Mouse (Mus musculus): ENCODE data around the gene Sec1.

Gene Sec1

DNA sequence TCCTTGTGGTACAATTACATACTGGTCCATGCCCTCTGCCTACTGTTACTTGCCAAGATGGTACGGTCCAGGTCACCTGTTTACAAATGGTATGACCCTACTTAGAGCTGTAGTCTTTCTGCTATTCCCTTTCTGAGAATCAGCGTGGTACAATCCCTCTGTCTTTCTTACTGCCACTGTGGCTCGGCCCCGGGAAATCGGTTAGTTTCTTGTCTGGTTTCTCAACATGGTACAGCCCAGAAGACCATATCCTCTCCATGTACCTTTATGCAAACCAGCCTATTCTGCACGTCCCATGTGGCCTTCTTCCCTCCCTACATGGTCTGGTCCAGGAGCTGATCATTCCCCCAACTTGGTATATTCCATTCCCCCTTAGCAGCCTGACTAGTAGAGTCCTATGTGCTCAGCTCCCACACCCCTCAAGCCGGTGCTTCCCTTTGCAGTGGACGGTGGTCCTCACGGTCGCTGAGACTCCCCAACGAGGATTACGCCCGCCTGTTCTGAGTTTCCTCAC, 9.9 kb upstream of the Sec1 start:
- DNase-seq, result peak; percentile 91

DNA sequence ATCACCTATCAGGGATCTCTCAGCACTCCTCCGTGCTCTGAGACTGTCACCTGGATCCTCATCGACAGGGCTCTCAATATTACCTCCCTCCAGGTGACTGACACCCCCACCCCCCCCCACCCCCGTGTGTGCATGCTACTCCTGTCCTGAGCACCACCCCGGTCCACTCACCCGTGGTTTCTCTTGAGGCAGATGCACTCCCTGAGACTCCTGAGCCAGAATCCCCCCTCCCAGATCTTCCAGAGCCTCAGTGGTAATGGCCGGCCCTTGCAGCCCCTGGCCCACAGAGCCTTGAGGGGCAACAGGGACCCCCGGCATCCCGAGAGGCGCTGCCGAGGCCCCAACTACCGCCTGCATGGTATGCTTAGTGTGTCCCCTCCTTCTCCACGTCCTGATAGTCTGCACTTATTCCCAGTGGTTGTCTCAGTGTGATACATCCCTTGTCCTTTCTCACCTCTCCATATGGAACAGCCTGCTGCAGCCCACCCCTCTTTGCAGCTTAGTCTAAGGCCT, 9.4 kb upstream of the Sec1 start:
- DNase-seq, result peak; percentile 63

DNA sequence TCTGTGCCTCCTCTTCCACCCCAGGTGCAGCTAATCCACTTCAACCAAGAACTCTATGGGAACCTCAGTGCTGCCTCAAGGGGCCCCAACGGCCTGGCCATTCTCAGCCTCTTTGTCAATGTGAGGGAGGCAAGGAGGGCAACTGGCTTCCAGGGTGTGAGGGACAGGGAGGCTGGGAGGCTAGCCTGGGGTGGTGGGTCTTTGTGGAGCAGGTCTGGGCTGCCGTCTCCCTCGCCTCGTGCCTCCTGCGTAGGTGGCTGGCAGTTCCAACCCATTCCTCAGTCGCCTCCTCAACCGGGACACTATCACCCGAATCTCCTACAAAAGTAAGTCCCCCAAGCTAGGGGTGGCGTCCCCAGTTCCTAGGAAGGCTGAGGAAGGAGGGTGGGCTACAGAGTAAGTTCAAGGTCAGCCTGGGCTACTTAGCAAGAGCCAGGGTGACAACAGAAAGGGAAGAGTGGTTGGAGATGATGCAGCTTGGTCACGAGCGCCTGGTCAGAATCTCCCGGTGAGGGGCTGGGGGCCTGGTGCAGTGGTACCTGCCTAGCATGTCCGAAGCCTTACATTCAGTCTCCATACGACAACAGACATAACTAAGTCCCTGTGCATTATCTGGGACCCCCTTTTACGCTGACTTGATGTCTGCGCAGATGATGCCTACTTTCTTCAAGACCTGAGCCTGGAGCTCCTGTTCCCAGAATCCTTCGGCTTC, 8.8 kb upstream of the Sec1 start:
- DNase-seq, result no peak

DNA sequence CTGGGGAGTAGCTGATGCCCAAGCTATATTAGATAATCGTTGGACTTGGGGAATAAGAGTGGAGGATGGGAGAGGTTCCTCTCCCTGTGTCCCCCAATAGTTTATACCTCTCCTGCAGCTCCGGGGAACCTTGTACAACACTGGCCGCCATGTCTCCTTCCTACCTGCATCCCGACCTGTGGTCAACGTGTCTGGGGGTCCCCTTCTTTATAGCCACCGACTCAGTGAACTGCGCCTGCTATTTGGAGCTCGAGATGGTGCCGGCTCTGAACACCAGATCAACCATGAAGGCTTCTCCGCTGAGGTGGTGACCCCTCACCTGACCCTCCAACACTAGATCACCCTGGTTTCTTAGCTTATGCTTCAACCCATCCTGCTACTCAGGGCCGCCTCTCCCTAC, 8.1 kb upstream of the Sec1 start:
- DNase-seq, result no peak

DNA sequence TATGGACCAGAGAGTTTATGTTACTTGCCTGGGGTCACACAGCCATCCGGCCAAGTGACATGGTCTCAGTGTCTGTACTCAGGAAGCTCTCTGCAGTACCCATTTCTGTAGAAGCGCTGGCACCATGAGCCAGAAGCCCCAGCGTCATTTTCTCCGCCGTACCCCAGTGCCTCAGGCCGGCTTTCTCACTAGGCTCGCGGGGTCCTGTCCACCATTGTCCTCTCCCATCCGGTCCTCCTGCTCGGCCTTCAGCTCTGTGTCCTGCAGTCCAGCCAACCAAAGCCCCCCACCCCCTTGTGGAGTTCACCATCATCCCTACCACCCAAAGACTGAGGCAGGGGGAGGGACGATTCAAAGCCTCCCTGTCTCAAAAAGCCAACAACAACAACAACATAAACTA, 7.4 kb upstream of the Sec1 start:
- DNase-seq, result no peak

DNA sequence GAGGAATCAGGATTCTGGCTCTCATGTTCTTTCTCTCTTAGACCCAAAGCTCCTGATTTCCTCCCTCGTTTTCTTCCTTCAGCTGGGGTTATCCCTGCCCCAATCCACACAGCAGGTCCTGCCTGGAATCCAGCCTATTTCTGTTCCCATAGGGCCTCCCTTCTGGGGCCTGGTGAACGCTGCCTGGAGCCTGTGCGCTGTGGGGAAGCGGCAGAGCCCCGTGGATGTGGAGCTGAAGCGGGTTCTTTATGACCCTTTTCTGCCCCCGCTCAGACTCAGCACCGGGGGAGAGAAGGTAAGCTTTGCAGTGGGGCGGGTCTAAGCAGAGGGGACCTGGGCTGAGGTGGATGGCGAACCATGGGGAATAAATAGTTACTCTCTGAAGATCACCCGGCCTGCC, 6.9 kb upstream of the Sec1 start:
- no peak for DNase-seq

DNA sequence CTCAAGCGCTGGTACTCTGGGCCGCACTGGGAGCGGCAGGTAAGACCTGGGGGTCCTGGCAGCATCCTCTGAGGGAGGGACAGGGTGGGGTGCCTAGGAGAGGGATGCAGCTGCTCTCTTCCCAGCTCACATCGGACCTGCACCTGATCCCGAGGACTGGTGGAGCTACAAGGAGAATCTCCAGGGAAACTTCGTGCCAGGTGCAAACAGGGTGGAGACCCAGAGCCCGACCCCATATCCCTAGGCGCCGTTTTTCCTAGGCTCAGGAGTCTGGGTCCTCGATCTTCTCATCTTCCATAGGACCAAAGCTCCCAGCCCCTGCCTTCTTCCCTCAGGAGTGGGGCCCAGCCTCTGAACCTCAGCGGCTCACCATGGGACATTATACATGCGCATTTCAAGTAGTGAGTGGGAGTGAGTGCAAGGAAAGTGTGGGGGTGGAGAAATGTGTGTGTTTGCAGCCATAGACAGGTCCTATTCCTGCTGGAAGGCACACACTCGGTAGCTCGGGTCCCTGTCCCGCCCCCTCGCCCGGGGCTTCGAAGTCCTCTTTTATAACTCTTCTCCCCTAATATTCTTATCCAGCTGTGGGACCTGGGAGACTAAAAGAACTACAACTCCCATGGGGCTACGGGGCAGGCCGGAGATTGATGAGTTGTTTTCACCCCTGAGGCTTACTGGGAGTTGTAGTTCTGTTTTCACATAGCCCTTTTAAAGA, 6.3 kb upstream of the Sec1 start:
- DNase-seq, result peak; percentile 85

DNA sequence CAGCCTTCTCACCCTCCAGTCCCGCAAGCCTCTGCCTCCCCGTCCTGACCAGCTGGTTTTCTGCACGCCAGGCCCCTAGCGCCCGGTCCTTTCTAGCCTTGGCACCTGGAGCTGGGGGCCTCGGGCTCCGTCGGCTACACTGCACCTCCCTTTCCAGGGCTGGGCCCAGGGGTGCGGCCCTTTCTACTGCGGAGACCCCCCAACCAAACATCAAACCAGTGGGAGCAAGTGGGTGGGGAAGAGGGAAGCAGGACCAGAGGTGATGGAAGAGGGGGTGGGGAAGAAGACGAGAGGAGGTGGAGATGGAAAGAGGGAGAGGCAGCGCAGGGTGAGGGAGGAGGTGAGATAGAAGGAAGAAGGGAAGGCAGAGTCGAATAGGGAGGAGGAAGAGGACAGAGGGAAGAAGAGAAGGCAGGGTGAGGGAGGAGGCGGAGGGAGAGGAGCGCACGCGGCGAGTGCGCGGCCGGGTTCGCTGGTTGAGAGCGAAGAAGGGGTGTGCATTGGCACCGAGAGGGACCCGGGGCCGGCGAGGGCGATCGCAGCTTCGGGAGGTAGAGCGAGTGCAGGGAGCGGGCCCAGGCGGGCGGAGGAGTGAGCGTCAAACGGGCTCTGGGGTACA, 5.4 kb upstream of the Sec1 start, which contains the start of gene Car11:
TSS of gene Car11 (plus strand) at position 321 of the 619 bp plus-strand sequence.
- no peak for DNase-seq

DNA sequence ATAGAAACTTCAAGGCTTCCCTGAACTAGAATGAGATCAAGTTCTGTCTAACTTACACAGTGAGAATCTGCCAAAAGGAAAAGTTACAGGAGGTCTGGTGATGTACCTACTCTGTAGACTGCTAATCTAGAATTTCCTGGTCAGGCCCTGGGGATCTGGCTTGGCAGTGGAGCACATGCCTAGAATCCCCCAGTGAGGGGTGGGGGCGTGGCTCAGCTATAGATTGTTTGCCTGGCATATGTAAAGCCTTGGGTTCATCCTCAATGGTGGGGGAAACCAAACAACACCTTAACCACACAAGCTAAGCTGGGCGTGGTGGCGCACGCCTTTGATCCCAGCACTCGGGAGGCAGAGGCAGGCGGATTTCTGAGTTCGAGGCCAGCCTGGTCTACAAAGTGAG, 3.7 kb upstream of the Sec1 start:
- DNase-seq, result no peak

DNA sequence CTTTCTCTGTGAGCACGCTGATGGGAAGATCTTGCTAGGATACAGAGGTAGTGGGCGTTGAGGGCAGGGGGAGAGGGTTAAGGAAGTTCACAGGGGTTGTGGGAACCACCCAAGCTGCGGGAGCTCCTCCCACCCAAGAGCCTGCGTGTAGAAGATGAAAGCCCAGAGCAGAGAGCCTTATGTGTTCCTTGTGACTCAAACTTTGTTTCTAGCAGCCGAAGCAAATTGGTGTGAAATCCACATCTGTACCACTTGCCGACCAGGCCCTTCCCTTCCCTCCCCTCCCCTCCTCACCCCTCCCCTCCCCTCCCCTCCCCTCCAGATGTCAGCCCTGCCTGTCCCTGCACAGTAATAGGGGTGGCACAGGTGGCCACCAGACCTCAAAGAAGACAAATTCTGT, 896 bp upstream of the Sec1 start:
- no peak for DNase-seq

DNA sequence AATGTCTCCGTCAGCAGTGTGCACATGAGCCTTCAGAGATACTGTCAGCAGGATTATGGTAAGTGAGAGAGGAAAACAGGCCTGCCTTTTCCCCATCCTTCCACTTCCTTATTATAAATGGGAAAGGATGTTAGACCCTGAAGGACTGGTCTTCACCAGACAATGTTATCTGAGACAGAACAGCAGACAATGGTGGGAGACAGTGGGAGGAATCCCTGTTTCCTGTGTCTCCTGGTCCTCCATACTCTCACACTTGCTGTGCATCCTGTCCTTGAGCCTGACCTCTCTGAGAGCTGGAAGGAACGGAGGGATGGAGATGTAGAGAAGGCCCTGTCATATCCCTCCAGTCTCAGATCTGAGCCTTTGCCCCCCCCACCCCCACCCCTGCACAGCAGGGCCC, 1.8 kb downstream of the Sec1 start:
- no peak for DNase-seq

DNA sequence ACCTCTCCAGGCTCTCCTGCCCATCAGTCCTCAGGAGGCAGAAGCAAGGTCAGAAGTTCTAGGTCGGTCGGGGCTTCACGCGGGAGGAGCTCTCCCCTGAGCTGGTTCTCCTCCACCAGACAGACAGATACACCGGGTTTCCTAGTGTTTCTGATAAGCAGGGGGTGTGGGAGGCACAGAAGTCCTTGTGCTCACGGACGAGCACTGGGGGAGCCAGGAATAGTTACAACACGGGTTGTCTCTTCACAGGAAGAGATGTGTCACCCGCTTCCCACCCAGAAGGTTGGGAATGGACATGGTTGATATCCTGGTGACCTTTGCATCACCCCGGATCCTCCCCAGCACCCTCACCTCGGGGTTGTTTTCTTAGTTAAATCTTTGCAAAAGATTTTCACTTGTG, 4.4 kb downstream of the Sec1 start:
- no peak for DNase-seq

DNA sequence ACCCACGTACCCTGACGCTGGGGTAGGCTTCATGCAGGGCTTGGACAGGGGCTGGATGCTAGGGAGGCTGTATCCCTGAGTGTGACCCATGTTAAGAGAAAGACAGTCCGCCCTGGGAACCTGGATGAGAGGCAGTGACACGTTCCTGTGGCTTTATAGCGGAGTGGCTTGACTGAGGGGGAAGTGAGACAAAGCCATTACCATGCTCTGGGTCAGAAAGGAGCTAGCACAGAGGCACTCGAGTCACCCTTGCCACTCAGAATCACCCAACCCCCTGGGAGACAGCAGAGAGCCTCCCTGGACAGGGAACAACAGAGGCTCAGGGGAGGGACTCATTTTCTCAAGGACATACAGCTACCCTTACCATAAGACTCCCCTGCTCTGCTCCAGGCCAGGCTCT, 5.1 kb downstream of the Sec1 start:
- DNase-seq, result no peak

DNA sequence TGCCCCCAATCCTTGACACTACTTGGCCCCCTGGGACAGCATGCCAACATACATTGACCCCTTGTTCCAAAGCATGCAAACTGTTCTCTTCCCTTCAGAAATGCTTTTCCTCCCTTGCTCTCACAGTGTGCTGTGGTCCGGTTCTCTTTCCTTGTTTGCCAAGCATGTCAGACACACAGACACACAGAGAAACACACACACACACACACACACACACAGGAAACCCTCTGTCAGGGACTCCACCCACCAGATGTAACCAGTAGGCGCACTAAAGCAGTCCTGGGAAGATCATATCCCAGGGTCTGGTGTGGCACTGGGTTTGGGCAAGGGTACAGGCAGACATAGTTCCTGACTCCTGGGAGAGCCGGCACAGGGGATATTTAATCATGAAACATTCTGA, 7.4 kb downstream of the Sec1 start:
- DNase-seq, result no peak

DNA sequence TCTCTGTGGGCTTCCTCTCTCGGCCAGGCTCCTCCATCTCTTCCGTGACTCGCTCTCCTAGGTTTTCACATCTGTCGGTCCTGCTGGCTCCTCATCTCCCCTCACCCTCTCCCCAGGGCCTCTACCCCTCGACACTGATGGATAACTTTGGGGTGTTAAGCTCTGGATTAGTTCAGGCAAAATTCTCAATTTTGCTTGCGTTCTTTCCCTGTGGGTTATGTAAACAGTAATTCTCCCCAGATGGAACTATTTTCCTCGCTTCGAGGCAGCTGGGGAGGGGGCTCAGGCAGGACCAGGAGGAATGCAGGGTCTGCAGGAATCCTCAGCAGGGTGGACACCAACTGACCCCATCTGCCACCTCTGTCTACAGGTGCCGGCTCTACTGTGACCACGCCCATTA, 8.4 kb downstream of the Sec1 start:
- DNase-seq, result no peak

DNA sequence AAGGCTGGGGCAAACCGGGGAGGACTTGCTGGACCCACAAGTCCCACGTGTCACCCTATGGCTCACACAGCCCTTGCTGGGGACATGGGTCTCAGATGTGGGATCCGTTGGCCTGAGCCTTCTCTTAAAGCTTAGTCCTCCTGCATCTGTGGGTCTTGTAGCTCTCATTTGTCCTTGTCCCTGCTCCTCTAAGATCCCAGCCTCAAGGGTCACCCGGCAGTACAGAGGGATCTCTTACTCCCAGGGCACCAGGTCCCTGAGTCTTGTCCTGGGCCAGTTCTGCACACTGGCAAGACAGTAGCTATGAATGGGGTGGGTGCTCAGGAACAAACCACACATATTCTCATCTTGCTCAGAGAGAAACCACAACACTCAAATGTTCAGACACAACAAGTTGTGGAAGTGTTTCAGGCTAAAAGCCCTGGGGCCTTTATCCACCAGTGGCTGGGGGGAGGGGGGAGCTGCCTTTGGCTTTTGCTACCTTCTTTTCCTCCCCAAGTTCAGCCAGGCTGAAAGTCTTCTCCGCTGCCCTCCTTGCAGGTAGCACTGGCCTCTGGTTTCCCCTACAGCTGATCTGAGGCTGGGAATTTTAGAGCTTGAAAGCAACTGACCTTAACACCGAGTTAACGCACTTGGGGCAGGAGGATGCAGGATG, 10.7 kb downstream of the Sec1 start, which contains the start of gene Ntn5:
TSS of gene Ntn5 (plus strand) at position 627 of the 655 bp plus-strand sequence.
- no peak for DNase-seq

DNA sequence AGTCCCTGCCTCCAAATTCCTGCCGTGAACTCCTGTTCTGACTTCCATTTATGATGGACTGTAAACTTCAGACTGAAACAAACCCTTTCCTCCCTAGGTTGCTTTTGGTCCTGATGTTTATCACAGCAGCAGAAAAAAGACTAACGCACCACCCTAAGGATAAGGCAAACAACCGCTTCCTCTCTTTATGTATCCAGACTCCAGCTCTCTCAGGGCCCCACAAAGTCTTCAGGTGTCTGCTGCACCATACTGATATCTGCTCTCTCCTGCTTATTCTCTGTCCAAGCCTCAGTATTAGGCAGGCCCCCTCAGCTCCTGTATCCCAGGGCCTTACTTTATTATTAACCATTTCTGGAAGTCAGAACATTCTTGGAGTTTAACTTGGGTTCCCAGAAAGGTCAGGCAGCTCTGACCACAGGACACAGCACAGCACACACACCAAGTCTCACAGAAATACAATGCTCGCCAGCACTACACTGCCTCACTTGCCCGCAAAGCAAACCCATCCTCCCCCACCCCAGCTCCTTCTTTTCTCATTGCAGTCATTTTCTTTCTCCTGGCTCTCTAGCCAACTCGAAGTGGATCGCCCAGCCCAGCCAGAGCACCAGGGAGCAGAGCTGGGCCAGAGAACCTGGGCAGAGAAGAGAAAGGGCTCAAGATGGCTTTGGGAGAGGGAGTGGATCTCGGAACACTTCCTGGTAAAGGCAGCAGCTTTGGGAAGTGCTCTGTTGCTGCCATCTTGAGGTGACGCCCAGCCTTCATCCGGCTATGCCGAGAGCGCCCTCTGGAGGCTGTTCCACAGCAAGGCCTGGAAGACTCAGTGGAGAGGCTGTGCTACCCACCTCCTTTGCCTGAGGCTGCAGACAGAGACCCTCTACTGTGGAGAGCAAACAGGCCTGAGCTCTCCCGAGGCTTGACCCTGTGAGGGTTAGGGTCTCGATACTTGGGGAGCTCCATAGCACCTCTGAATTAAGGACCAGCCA, 11.8 kb downstream of the Sec1 start:
- peak; percentile 88 for DNase-seq

DNA sequence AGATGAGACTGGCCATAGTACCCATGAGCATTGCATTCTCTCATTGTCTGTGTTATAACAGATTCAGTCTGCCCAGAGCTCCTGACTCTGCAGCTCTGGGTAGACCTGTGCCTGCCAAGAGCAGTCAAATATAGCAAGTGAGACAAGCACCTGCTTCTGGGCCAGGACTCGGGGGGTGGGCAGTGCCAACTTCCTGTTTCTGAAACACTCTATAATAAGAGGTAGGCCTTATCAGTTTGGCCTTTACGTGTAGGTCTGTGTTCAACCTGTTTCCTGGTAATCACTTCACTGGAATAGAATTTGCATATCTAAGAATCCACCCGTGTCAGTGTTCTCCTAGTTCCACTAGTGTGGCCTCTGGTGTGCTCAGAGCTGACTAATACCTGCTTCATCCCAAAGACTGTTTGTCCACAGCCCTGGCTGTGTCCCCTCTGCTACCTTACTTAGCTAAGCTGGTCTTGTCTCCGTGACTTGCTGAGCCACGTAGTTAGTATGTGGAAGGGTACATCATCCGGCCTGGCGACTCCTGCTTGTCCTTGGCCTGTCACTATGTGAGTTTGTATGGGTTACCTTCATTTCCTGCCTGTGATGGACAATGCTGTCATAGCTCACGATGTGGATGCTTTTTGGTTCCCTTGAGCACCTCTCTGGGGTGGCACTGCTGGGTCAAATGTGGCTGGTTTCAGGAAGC, 13.0 kb downstream of the Sec1 start:
- DNase-seq, result no peak

DNA sequence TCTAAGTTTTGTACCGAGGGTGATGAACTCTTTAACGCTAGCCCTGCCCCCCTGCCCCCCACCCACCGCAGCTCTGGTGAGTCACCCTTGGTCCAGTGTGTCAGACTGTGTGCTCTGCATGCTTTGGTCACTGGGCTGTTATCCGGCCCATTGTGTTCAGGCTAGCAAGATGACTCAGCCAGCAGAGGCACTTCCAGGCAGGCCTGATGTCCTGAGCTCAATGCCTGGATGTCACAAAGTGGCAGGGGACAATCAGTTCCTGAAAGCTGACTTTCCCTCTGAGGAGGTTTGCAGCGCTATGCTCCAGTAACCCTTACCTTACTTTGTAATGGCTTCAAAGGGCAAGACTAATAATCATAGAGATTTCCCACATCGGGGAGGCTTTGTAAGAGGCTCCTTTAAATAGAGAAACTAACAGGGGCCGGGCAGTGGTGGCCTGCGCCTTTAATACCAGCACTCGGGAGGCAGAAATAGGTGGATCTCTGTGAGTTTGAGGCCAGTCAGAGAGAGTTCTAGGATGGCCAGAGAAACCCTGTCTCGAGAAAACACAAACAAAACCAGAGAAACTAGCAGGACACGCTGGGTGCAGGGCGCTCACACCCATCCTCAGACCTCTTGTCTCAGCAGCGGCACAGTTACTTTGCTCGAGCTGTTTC, 14.1 kb downstream of the Sec1 start:
- DNase-seq, result no peak

DNA sequence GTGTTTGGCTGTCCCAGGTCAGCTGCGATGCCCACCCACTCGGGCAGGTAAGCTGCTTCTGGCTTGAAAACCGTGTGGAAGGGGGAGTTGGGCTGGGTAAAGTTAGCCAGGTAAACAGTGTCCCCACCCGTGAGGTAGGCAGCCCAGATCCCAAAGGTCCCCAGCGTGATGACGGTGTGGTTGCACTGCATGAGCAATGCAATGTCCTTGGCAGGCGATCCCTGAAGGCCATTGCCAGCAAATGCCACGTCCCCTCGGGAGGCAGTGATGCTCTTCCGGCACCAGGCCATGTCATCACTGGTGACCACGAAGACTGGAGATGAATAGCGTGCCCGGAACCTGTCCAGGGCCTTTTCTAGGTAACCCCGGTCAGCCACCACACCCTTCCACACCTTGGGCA, 15.7 kb downstream of the Sec1 start:
- DNase-seq, result no peak
